Mouse (Mus musculus) layer of hippocampus, postnatal 36 days (tissue): ENCODE data around the gene Ifi35. TPM values are rescaled to one million over a fixed set of nuclear protein-coding genes. Genes with fewer than 3 reads are reported as not detected.
"Not testable (repeated sequence)": the region's sequence is repeated elsewhere in the genome, so short reads cannot be mapped to it uniquely, and the experiment has no call there.

Source experiments
- DNase-seq, 2 experiments: peaks; one replicate each; pipeline ENCODE4 v3.0.0; 2022
- microRNA-seq, 2 experiments: library from miRNA; unstranded; fragments of <30 nt; microRNA quantifications; one replicate each; pipeline ENCODE4 v1.2.0; 2021
- total RNA-seq, 2 experiments: library from RNA; stranded (reverse); gene quantifications; 2 replicates each; pipeline ENCODE4 v1.2.3; 2021

The Ifi35 gene
- total RNA-seq, 2 experiments from 2014 or later = 2.5 to 3.1 TPM

- DNase-seq = no peak
These were observed 22.0 kb downstream of the Ifi35 start for GRCm38 (mm10) chr11:101470206-101470605.

GRCm38 (mm10) chr11:101471926-101472325, 23.7 kb downstream of the Ifi35 start:
- no peak for DNase-seq

GRCm38 (mm10) chr11:101472336-101472735, 24.1 kb downstream of the Ifi35 start:
- DNase-seq = peak in 1 of 2 experiments; percentile 32

- DNase-seq = not testable (repeated sequence)
These were observed 25.5 kb downstream of the Ifi35 start for GRCm38 (mm10) chr11:101473686-101474085.

GRCm38 (mm10) chr11:101474298-101474697, 26.1 kb downstream of the Ifi35 start:
- DNase-seq = no peak

- not testable (repeated sequence) for DNase-seq
These were observed 28.2 kb downstream of the Ifi35 start for GRCm38 (mm10) chr11:101476361-101476760.

GRCm38 (mm10) chr11:101477194-101477551, 29.0 kb downstream of the Ifi35 start:
- DNase-seq = no peak

- no peak for DNase-seq
These were observed 29.5 kb downstream of the Ifi35 start for GRCm38 (mm10) chr11:101477552-101478211.

- peak; percentile 34 to 39 for DNase-seq
These were observed 31.0 kb downstream of the Ifi35 start for GRCm38 (mm10) chr11:101479171-101479635.

GRCm38 (mm10) chr11:101480912-101481311, 32.7 kb downstream of the Ifi35 start:
- no peak for DNase-seq

GRCm38 (mm10) chr11:101483804-101484203, 35.6 kb downstream of the Ifi35 start:
- DNase-seq = no peak

GRCm38 (mm10) chr11:101484245-101484644, 36.0 kb downstream of the Ifi35 start:
- DNase-seq = no peak

- DNase-seq = no peak
These were observed 36.6 kb downstream of the Ifi35 start for GRCm38 (mm10) chr11:101484814-101485213.

GRCm38 (mm10) chr11:101485509-101486028, 37.4 kb downstream of the Ifi35 start:
- no peak for DNase-seq

GRCm38 (mm10) chr11:101486126-101486525, 37.9 kb downstream of the Ifi35 start:
- no peak for DNase-seq

- DNase-seq = peak in 1 of 2 experiments; percentile 11
These were observed 58.1 kb downstream of the Ifi35 start for GRCm38 (mm10) chr11:101506269-101506780.

- no peak for DNase-seq
These were observed 58.9 kb downstream of the Ifi35 start for GRCm38 (mm10) chr11:101507090-101507489.

Small RNAs within 50 kb of the gene (microRNA-seq; reads per million reads assigned to microRNA genes)
- 0 to 0.42 reads per million in 2 experiments for gene Mir6929

Other genes starting within 250 kb of the Ifi35 start
- 10 to 100 TPM; 65.9 to 77.2 TPM for gene Ezh1, start 221.9 kb upstream of the Ifi35 start, total RNA-seq
- gene Ramp2, start 202.4 kb upstream of the Ifi35 start, total RNA-seq = 10 to 100 TPM; 63.7 to 68.0 TPM
- gene Vps25, start 194.7 kb upstream of the Ifi35 start, total RNA-seq = 10 to 100 TPM; 63.0 to 66.0 TPM
- 1 to 10 TPM; 6.4 to 8.3 TPM for gene Wnk4, start 187.8 kb upstream of the Ifi35 start, total RNA-seq
- gene Cntd1, start 169.4 kb upstream of the Ifi35 start, total RNA-seq = under 1 TPM; 0.58 to 0.67 TPM
- 100 to 1,000 TPM in 1 of 2 experiments, 10 to 100 TPM in 1; 96.7 to 113 TPM for gene Coa3, start 169.3 kb upstream of the Ifi35 start, total RNA-seq
- gene Becn1, start 146.1 kb upstream of the Ifi35 start, total RNA-seq = 100 to 1,000 TPM; 217 to 238 TPM
- 100 to 1,000 TPM; 121 to 122 TPM for gene Psme3, start 132.2 kb upstream of the Ifi35 start, total RNA-seq
- 1 to 10 TPM; 8.4 to 9.7 TPM for gene Aoc2, start 123.3 kb upstream of the Ifi35 start, total RNA-seq
- 1 to 10 TPM in 1 of 2 experiments, under 1 TPM in 1; 0.62 to 1.4 TPM for gene Aoc3, start 117.8 kb upstream of the Ifi35 start, total RNA-seq
- gene G6pc, start 80.8 kb upstream of the Ifi35 start, total RNA-seq = not detected
- gene Aarsd1, start 30.8 kb upstream of the Ifi35 start, total RNA-seq = 10 to 100 TPM; 41.4 to 43.7 TPM
- gene Gm27029, start 23.6 kb upstream of the Ifi35 start, total RNA-seq = 1 to 10 TPM; 7.1 to 8.8 TPM
- 10 to 100 TPM; 34.8 to 36.3 TPM for gene Rundc1, start 23.3 kb upstream of the Ifi35 start, total RNA-seq
- gene Ptges3l, start 23.1 kb upstream of the Ifi35 start, total RNA-seq = 1 to 10 TPM; 1.7 to 2.0 TPM
- 10 to 100 TPM; 28.5 to 39.7 TPM for gene Rpl27, start 6.1 kb upstream of the Ifi35 start, total RNA-seq
- gene Rnd2, start 16.6 kb downstream of the Ifi35 start, total RNA-seq = 100 to 1,000 TPM; 123 TPM
- 10 to 100 TPM; 28.0 to 28.2 TPM for gene Vat1, start 17.8 kb downstream of the Ifi35 start, total RNA-seq
- 1 to 10 TPM in 1 of 2 experiments, under 1 TPM in 1; 0.96 to 1.6 TPM for gene Brca1, start 103.5 kb downstream of the Ifi35 start, total RNA-seq
- 100 to 1,000 TPM; 142 to 194 TPM for gene Nbr1, start 103.7 kb downstream of the Ifi35 start, total RNA-seq
- 1 to 10 TPM; 1.3 to 2.7 TPM for gene Tmem106a, start 133.8 kb downstream of the Ifi35 start, total RNA-seq
- gene Gm11634, start 150.8 kb downstream of the Ifi35 start, total RNA-seq = not detected
- gene Rdm1, start 178.8 kb downstream of the Ifi35 start, total RNA-seq = 1 to 10 TPM; 6.7 to 9.4 TPM
- gene Arl4d, start 217.1 kb downstream of the Ifi35 start, total RNA-seq = 10 to 100 TPM; 12.9 to 13.8 TPM